Mouse (Mus musculus) adrenal gland, postnatal 25 days (tissue): ENCODE measurements around the gene Ube2m. TPM values are rescaled to one million over a fixed set of nuclear protein-coding genes. Genes with fewer than 3 reads are reported as not detected.
A peak's percentile ranks its signal among the peaks of the same experiment; 100 is the strongest.
"Not testable (repeated sequence)": the region's sequence is repeated elsewhere in the genome, so short reads cannot be mapped to it uniquely, and the experiment has no call there.

Experiments
- DNase-seq: peaks from one replicate; pipeline ENCODE4 v3.0.0; 2021; ENCODE audit warnings: mixed read lengths
- long read RNA-seq: library from polyadenylated mRNA; stranded (forward); transcript quantifications from one replicate; pipeline ENCODE4 v2.0.0, GENCODE M21; 2021
- total RNA-seq: library from RNA; stranded (reverse); gene quantifications from 2 replicates; pipeline ENCODE4 v1.2.3, GENCODE M21; 2021

Gene Ube2m
- 170 and 192 TPM in 2 replicates for total RNA-seq
- long read RNA-seq, transcript Ube2m-201 (6 exons, 1,472 nt) = major isoform, 163 of 177 reads
- long read RNA-seq, partial matches to known transcripts = 5 of 177 reads
- long read RNA-seq, other reads (novel, unspliced or antisense) = 6 of 177 reads

GRCm38 (mm10) chr7:13037901-13038555, at the start of gene Ube2m:
Gene Ube2m, minus strand, starts transcription at chr7:13038275.
- DNase-seq = peak; percentile 99

DNA sequence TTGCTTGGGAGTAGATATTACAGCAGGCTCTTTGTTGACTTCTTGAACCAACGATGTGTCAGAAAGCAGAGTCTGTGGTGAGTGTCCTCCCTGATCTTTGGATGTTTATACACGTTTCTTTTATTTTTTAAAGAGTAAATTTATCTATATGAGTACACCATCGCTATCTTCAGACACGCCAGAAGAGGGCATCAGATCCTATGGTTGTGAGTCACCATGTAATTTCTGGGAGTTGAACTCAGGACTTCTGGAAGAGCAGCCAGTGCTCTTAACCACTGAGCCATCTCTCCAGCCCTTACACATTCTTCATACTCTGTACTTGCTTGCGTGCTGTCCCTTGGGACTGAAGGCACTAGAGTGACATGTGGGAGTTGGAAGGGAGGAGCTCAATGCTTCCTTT, 34.2 kb upstream of the Ube2m start:
- DNase-seq = no peak

DNA sequence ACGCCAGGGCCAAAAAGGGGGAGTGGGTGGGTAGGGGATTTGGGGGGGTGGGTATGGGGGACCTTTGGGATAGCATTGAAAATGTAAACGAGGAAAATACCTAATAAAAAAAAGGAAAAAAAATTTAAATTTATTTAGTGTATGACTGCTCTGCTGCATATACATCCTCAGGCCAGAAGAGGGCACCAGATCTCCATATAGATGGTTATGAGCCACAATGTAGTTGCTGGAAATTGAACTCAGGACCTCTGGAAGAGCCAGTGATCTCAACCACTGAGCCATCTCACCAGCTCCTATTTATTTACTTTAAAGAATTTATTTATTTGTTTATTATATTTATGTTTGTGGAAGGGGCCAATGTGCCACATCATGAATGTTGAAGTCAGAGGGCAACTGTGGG, 25.3 kb upstream of the Ube2m start:
- DNase-seq = not testable (repeated sequence)

GRCm38 (mm10) chr7:13059536-13059935, 21.5 kb upstream of the Ube2m start:
- DNase-seq = no peak

DNA sequence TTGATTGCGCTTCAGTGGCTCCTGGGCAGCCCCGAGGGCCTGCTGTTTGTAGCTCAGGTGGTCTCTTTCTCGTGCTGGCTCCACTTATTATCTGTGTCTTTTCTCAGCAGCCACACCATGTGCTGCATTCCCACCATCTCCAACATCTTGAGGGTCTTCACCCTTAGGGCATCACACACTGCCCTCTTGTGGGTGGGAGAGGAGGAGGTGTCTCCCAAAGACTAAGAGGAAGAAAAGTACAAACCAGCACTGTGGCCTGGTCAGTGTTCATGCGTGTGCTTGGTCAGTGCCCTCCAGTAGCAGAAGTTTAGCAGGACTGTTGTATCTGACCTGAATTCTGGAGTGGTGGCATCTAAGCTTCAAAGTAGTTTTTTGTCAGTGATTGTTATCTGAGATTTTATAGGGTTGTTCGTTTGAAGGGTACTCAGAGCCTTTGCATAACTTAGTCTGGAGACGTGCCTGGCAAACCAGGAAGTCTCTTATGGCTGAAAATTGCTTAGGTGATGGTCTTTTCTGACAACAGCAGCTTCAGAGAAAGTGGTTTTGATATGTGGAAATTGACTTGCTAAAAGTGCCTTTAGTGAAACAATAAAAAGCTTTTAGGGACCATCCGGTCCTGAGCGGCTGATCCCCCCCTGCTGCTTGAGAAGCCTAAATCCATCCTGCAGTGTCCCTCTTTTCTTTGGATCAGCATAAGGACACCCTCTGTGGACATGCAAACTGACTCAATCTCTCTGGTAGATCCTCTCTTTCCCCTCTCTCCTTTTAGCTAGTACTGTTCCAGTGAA, 19.0 kb upstream of the Ube2m start:
- no peak for DNase-seq

DNA sequence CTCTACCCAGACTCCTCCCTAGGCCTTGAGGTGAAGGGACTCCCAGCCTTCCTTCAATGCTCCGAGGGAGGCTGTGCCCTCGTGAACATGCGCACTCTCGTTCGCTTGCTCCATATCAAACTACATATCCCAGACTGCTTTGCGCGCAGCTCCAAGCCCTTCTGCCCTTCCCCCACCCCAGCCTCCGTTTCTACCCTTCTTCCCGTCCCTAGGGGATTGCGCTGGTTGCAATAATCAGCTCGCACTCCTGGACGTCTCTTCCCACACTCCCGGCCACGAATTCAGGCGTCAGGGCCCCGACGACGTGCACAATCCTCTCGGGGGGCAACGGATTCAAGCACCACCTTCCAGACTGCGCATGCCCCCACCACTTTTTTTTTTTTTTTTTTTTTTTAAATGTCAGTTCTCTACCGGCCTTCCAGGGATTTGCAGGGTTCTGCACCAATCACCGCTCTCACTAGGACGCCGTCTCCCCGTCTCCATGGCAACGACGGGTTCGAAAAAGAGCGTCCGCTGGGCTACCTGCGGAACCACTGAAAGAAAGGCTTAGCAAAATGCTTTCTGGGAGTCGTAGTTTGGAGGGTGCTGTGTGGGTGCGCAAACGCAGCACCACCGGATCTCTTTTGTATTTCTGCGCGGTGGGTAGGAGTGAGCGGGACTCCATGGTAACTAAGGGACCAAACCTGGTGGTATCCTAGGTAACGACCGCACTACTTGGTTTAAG, 16.4 kb upstream of the Ube2m start, which contains the start of gene Mzf1:
Gene Mzf1, minus strand, starts transcription at position 478 of the 724 bp plus-strand sequence.
- peak; percentile 87 for DNase-seq

DNA sequence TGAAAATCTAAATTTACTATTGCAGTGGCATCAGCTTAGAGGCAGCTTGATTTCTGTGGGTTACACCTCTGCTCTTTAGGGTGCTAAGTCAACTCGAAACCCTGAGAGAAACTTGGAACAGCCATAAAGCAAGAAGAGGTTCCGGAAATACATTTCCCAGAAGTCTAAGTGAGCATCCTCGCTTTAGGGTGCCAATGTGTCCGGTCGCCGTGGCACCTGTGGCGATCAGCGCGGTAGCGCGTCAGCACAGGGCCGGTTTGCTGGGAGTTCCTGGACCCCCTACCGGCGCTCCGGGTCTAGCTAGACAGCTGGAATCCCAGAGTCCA, 15.8 kb upstream of the Ube2m start:
- no peak for DNase-seq

- DNase-seq = no peak
Observed at GRCm38 (mm10) chr7:13053501-13053900, 15.4 kb upstream of the Ube2m start.

GRCm38 (mm10) chr7:13053001-13053400, 14.9 kb upstream of the Ube2m start:
- DNase-seq = no peak

DNA sequence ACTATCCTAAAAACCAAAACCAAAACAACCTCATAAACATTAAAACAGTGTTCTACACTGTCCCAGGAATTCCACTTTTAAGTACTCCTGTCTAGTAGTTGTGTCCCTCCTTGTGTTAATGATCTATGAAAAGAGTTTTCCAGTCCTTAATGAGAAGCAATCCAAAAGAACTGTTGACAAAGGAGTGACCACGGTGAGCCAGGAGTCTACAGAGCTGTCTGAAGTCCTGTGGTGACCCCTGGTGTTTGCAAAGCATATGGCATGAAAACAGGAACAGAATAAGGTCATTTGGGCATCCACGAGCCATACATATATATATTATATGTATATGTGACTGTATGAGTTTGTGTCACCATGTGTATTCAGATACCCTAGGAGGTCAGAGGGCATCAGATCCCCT, 8.0 kb upstream of the Ube2m start:
- peak; percentile 40 for DNase-seq

GRCm38 (mm10) chr7:13044254-13044625, 6.2 kb upstream of the Ube2m start:
- DNase-seq = no peak

DNA sequence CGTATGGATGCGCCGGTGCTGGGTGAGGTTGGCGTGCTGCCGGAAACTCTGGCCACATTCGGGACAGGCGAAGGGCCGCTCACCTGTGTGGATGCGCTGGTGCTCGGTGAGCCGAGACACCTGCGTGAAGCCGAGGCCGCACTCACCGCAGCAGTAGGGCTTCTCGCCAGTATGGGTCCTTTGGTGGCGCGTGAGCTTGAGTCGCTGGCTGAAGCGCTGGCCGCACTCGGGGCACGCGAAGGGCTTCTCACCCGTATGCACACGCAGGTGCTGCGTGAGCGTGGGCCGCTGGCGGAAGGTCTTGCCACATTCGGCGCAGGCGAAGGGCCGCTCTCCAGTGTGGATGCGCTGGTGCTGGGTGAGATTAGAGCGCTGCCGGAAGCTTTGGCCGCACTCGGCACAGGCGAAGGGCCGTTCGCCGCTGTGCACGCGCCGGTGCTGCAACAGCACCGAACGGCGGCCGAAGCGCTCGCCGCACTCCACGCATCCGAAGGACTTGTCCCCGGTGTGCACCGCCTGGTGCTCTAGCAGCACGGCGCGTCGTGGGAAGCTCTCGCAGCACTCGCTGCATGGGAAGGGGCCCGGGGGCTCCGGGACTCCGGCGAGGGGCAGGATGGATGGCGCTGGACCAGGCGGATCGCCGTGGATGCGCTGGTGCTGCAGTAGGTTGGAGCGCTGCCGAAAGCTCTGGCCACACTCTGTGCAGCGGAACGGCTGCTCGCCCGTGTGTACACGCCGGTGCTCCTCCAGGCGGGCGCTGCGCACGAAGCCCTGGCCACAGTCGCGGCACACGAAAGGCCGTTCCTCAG, 5.6 kb upstream of the Ube2m start:
- DNase-seq = peak; percentile 62

GRCm38 (mm10) chr7:13043120-13043444, 5.0 kb upstream of the Ube2m start:
- peak; percentile 18 for DNase-seq

DNA sequence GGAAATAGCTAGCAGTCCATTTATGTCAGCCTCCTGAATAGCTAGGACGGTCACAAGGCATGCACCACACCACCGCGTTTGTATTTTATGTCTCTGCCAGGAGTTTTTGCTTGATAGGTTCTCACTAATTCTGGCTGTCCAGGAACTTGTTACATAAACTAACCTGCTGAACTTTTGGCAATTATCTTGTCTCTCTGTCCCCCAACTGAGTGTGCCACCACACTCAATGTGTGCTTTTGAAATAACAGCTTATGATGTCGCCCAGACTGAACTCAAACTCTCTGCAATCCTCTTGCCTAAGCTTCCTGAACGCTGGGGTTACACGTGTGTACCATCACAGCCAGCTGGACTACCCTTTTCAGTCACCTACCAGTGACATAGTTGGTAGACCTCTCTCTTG, 4.4 kb upstream of the Ube2m start:
- DNase-seq = no peak

- DNase-seq = no peak
Observed at GRCm38 (mm10) chr7:13041256-13041655, 3.2 kb upstream of the Ube2m start.

DNA sequence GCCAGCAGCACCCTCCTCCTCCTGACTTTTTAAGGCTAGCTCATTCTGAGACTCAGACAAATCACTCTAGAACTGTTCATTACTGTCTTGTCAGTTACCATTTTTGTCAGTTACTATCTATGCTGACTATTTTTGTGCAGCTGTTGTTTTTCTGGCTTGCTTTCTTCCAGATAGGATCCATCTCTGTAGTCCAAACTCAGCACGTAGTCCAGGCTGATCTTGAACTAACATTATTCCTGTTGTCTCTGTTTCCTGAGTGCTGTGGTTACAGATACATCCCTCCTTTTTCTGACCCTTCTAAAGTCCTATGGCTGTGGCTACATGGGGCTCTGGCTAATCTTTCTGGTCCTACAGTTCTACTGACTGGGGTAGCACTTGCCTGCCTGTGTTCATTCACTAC, 1.1 kb upstream of the Ube2m start:
- no peak for DNase-seq

DNA sequence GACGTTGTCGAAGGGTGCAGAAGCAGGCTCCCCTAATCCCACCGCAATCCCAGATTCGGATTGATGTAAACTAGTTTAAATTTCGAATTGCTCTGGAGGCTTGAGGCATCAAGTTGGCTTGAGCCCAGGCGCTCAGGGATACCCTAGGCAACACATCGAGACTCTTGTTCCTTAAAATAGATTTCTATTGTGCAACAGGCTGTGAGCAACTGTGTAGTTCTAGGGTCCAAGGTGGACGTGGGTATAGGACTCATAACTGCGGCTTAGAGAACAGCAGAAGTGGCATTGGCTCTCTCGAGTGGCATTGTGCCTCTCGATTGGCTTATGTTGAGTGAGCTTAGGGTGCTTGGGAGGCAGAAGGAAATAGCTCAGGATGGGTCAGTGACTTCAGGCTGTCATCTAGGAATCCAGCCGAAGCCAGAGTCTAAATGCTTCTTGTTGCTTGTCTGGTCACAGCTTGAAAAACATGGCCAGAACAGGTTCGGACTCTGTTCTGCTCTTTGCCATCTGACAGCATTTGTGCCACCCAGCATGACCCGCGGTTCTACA, 620 bp upstream of the Ube2m start:
- DNase-seq = no peak

DNA sequence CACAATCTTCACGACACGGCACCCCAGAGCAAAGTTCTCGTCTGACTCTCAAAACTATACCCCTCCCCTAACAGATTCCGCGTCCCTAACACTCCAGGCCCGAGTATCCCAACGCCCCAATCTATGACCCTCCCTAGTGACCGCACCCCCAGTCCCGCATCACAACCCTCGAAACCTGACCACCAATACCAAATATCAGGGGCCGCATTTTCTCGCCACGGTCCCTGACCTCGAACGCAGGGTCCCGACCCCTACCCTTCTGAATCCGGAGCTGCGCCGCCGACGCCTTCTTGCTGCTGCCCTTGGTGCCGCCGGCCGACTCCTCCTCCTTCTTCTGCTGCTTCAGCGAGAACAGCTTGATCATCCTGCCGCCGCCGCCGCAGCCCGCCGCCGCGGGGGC, 709 bp downstream of the Ube2m start:
- DNase-seq = no peak

DNA sequence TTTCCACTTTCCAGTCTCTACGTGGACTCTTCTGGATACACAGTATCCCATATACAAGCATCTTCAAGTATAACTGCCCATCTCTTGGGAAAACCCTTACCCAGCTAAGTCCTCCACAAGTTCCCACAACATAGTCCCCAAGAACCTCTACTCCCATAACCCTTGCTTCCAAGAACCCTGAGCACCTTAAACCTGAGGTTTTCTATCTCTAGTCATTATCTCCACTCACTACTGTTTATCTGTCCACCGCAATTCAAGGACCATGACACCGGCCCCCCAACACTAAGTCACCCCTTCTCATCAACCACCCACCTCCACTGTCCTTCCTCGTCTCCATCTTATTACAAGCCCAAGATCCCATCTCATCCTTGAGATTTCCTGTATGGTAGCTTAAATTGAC, 1.3 kb downstream of the Ube2m start:
- no peak for DNase-seq

DNA sequence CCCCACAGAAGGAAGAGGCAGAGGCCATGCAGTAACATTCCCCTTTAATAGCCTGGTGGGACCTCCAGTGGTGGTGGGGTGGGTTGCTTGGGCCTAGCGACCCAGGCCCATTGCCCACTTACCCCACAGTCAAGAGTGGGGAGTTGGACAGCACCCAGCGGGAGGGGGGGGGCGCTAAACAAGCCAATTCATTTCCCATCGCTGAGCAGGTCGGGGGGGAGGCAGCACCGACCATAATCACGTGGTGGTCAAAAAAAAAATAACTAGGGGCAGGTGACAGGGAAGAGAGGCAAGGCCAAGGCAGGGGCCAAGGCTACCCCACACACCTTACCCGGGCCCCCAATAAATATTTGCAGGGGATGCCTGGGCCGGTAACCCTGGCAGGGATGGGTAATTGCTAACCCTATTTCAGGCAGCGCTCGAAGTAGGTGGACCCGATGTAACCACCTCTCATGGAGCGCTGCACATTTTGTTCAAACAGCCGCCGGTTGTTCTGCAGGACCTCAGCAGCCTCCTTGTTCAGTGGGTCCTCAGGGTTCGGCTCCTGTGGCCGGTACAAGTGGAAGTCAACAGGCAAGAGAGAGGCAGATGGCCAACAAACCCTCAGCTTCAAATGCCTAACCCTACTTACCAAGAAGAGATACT, 2.7 kb downstream of the Ube2m start:
- no peak for DNase-seq

- DNase-seq = peak; percentile 98
Observed at GRCm38 (mm10) chr7:13034148-13034977, 3.7 kb downstream of the Ube2m start, which contains the start of gene Chmp2a. Gene Chmp2a, minus strand, starts transcription at chr7:13034807.
